Comparison of ENCODE assay signal across 8 mouse cellular contexts in the genomic region with DNA sequence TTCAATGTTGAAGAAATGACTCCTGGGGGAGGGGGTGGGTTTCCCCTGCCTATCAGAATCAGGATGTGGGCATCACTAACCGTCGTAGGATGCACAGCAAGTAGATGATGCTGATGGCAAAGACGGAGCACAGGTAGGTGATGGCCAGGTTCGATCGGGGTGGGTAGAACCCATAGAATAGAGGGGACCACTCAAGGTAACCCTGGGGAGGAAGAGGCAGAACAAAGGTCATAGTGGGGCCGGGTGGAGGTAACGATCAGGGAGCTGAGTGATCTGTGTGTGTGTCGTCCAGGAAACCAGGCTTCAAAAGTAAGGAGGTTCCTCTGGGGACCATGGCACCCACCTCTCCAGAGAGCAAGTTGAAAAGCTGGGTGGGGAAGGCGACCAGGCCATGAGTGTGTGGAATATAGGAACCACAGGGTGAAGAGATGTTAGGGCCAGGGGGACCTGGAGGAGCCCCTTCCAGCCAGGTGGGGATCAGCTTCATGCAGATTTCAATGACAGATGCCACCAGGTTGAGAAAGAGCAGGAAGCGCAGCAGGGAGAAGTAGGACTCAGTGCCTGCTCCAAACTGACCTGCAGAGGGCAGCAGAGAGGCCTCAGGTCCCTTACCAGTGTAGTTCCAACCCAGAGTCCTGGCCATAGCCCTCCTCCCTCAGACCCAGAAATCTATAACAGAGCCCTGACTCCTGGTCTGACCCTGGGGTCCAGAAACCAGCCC. TPM values are rescaled to one million over a fixed set of nuclear protein-coding genes. Genes with fewer than 3 reads are reported as not detected.
DNase-seq lines count a peak whose midpoint lies in the region; ATAC-seq and TF ChIP-seq lines count a peak whose summit lies in the region.

No protein-coding gene starts in this region.

- peak; percentile 78 for ATAC-seq in embryonic facial prominence, embryonic 14.5 days (ENCODE audit: low read depth)
- ATAC-seq in kidney, embryonic 14.5 days (ENCODE audit: low FRiP score, low TSS enrichment), result peak; percentile 88
- ATAC-seq in limb, embryonic 14.5 days (ENCODE audit: low FRiP score, low read depth), result peak; percentile 80
- ATAC-seq in midbrain, embryonic 16.5 days, result peak; percentile 79

- TF ChIP-seq POLR2A in limb, embryonic 14.5 days (IDR thresholded peaks at IDR 0.05; ENCODE audit: borderline replicate concordance, extremely low read depth, insufficient read depth, insufficient read length), result no peak

- H3K9ac ChIP-seq in embryonic facial prominence, embryonic 14.5 days (ENCODE audit: low read depth, low read length), result no peak overlapping the region
- no peak overlapping the region for H3K9ac ChIP-seq in kidney, embryonic 14.5 days (ENCODE audit: low read depth, low read length)
- H3K9ac ChIP-seq in limb, embryonic 14.5 days (ENCODE audit: low read depth, low read length, severe bottlenecking), result no peak overlapping the region
- H3K9ac ChIP-seq in midbrain, embryonic 16.5 days (ENCODE audit: low read depth, low read length), result no peak overlapping the region

- no peak overlapping the region for H3K27ac ChIP-seq in embryonic facial prominence, embryonic 14.5 days (replicated peaks; ENCODE audit: low read depth, low read length)
- no peak overlapping the region for H3K27ac ChIP-seq in kidney, embryonic 14.5 days (ENCODE audit: low read depth, low read length)
- no peak overlapping the region for H3K27ac ChIP-seq in limb, embryonic 14.5 days (replicated peaks; ENCODE audit: low read depth, low read length)
- no peak overlapping the region for H3K27ac ChIP-seq in midbrain, embryonic 16.5 days (ENCODE audit: low read length)

- no peak overlapping the region for H3K4me2 ChIP-seq in embryonic facial prominence, embryonic 14.5 days (ENCODE audit: low read depth, low read length)
- H3K4me2 ChIP-seq in kidney, embryonic 14.5 days (replicated peaks; ENCODE audit: low read depth, low read length), result no peak overlapping the region
- H3K4me2 ChIP-seq in limb, embryonic 14.5 days (replicated peaks; ENCODE audit: low read depth, low read length, severe bottlenecking), result no peak overlapping the region
- no peak overlapping the region for H3K4me2 ChIP-seq in midbrain, embryonic 16.5 days (ENCODE audit: low read length)

- 71% methylated on average over 10 of the region's 10 CpGs for WGBS in embryonic facial prominence, embryonic 14.5 days
- WGBS in kidney, embryonic 14.5 days, result 71% methylated on average over 10 of the region's 10 CpGs
- WGBS in limb, embryonic 14.5 days, result 73% methylated on average over 10 of the region's 10 CpGs
- 72% methylated on average over 10 of the region's 10 CpGs for WGBS in midbrain, embryonic 16.5 days

- no peak overlapping the region for H3K4me3 ChIP-seq in embryonic facial prominence, embryonic 14.5 days (ENCODE audit: low read depth, low read length)
- no peak overlapping the region for H3K4me3 ChIP-seq in kidney, embryonic 14.5 days (ENCODE audit: low read length)
- no peak overlapping the region for H3K4me3 ChIP-seq in limb, embryonic 14.5 days (replicated peaks; ENCODE audit: low read length)
- H3K4me3 ChIP-seq in midbrain, embryonic 16.5 days (ENCODE audit: low read depth, low read length), result no peak overlapping the region

- peaks cover 14% of the 10 kb centered on the region; the same call in 1 of the 2 replicates for H3K36me3 ChIP-seq in embryonic facial prominence, embryonic 14.5 days (ENCODE audit: control insufficient read depth, insufficient read depth, low read length)
- H3K36me3 ChIP-seq in kidney, embryonic 14.5 days (ENCODE audit: control insufficient read depth, insufficient read depth, low read length), result peaks cover 10% of the 10 kb centered on the region; the same call in 1 of the 2 replicates
- peaks cover 17% of the 10 kb centered on the region for H3K36me3 ChIP-seq in limb, embryonic 14.5 days (ENCODE audit: control insufficient read depth, insufficient read depth, low read length)
- 0 out of 2 replicates have a peak, but pooled peaks cover 7% of the 10 kb centered on the region for H3K36me3 ChIP-seq in midbrain, embryonic 16.5 days (ENCODE audit: control insufficient read depth, insufficient read depth, low read length)

- DNase-seq in 3T3-L1 (ENCODE audit: low read depth, low spot score), result peak; percentile 83
- peak; percentile 84 to 90 for DNase-seq in adrenal gland, postnatal 36 days
- DNase-seq in embryonic facial prominence, embryonic 14.5 days (ENCODE audit: low spot score), result peak; percentile 77
- DNase-seq in heart, adult 9 months (ENCODE audit: low spot score in 2 of 2), result peak; percentile 60 to 70
- peak; percentile 89 for DNase-seq in limb, embryonic 14.5 days (ENCODE audit: low spot score)
- peak; percentile 77 to 89 for DNase-seq in spleen, postnatal 10 days (ENCODE audit: low spot score in 2 of 2)

- no peaks in the 10 kb centered on the region for H3K27me3 ChIP-seq in embryonic facial prominence, embryonic 14.5 days (replicated peaks; ENCODE audit: control insufficient read depth, insufficient read depth, low read length)
- H3K27me3 ChIP-seq in kidney, embryonic 14.5 days (ENCODE audit: control insufficient read depth, insufficient read depth, low read length), result no peaks in the 10 kb centered on the region
- no peaks in the 10 kb centered on the region for H3K27me3 ChIP-seq in limb, embryonic 14.5 days (ENCODE audit: control insufficient read depth, insufficient read depth, low read length)
- H3K27me3 ChIP-seq in midbrain, embryonic 16.5 days (ENCODE audit: control insufficient read depth, insufficient read depth, low read depth, low read length), result no peaks in the 10 kb centered on the region

- H3K9me3 ChIP-seq in embryonic facial prominence, embryonic 14.5 days (ENCODE audit: control insufficient read depth, low read length), result no peaks in the 10 kb centered on the region
- no peaks in the 10 kb centered on the region for H3K9me3 ChIP-seq in kidney, embryonic 14.5 days (ENCODE audit: control insufficient read depth, low read length)
- H3K9me3 ChIP-seq in limb, embryonic 14.5 days (ENCODE audit: control insufficient read depth, low read length), result no peaks in the 10 kb centered on the region
- no peaks in the 10 kb centered on the region for H3K9me3 ChIP-seq in midbrain, embryonic 16.5 days (replicated peaks; ENCODE audit: control insufficient read depth, low read length, poor library complexity, severe bottlenecking)

- H3K4me1 ChIP-seq in embryonic facial prominence, embryonic 14.5 days (ENCODE audit: control insufficient read depth, insufficient read depth, low read length), result no peaks in the 10 kb centered on the region
- H3K4me1 ChIP-seq in kidney, embryonic 14.5 days (ENCODE audit: control insufficient read depth, insufficient read depth, low read length), result no peaks in the 10 kb centered on the region
- no peaks in the 10 kb centered on the region for H3K4me1 ChIP-seq in limb, embryonic 14.5 days (ENCODE audit: control insufficient read depth, insufficient read depth, low read length)
- no peaks in the 10 kb centered on the region for H3K4me1 ChIP-seq in midbrain, embryonic 16.5 days (ENCODE audit: control insufficient read depth, insufficient read depth, low read length)

RNA-seq across cellular contexts. Expression of a gene that starts 2.7 kb away (rescaled TPM):
- total RNA-seq in adrenal gland, postnatal 36 days (2021), result 10 to 100 TPM in 1 of 2 experiments, 1 to 10 TPM in 1; 8.7 to 11.6 TPM
- polyA plus RNA-seq in embryonic facial prominence, embryonic 14.5 days (2014; fragmentation: Nextera tagmentation; extraction: Ambion mirVana), result 6.1 and 7.6 TPM in 2 replicates
- 18.0 and 19.9 TPM in 2 replicates for polyA plus RNA-seq in kidney, embryonic 14.5 days (2014; fragmentation: Nextera tagmentation; extraction: Ambion mirVana)
- 20.2 and 21.0 TPM in 2 replicates for polyA plus RNA-seq in limb, embryonic 14.5 days (2012; rRNA removed)
- 4.8 and 5.1 TPM in 2 replicates for polyA plus RNA-seq in limb, embryonic 14.5 days (2014; fragmentation: Nextera tagmentation; extraction: Ambion mirVana)
- polyA plus RNA-seq in midbrain, embryonic 16.5 days (2015; fragmentation: Nextera tagmentation; extraction: Ambion mirVana), result 4.5 and 4.9 TPM in 2 replicates

RNA-seq across cellular contexts. Expression of a gene that starts 9.0 kb away (rescaled TPM):
- total RNA-seq in adrenal gland, postnatal 36 days (2021), result 10 to 100 TPM; 14.0 to 15.0 TPM
- 13.1 and 13.4 TPM in 2 replicates for polyA plus RNA-seq in embryonic facial prominence, embryonic 14.5 days (2014; fragmentation: Nextera tagmentation; extraction: Ambion mirVana)
- 12.2 and 12.6 TPM in 2 replicates for polyA plus RNA-seq in kidney, embryonic 14.5 days (2014; fragmentation: Nextera tagmentation; extraction: Ambion mirVana)
- 6.0 and 10.5 TPM in 2 replicates for polyA plus RNA-seq in limb, embryonic 14.5 days (2012; rRNA removed)
- 12.6 and 14.6 TPM in 2 replicates for polyA plus RNA-seq in limb, embryonic 14.5 days (2014; fragmentation: Nextera tagmentation; extraction: Ambion mirVana)
- polyA plus RNA-seq in midbrain, embryonic 16.5 days (2015; fragmentation: Nextera tagmentation; extraction: Ambion mirVana), result 12.6 and 13.2 TPM in 2 replicates

RNA-seq across cellular contexts. Expression of a gene that starts 18.0 kb away (rescaled TPM):
- total RNA-seq in adrenal gland, postnatal 36 days (2021), result 100 to 1,000 TPM in 1 of 2 experiments, 10 to 100 TPM in 1; 99.5 to 113 TPM
- polyA plus RNA-seq in embryonic facial prominence, embryonic 14.5 days (2014; fragmentation: Nextera tagmentation; extraction: Ambion mirVana), result 244 and 268 TPM in 2 replicates
- 287 and 317 TPM in 2 replicates for polyA plus RNA-seq in kidney, embryonic 14.5 days (2014; fragmentation: Nextera tagmentation; extraction: Ambion mirVana)
- 193 and 271 TPM in 2 replicates for polyA plus RNA-seq in limb, embryonic 14.5 days (2012; rRNA removed)
- 273 and 276 TPM in 2 replicates for polyA plus RNA-seq in limb, embryonic 14.5 days (2014; fragmentation: Nextera tagmentation; extraction: Ambion mirVana)
- 262 and 285 TPM in 2 replicates for polyA plus RNA-seq in midbrain, embryonic 16.5 days (2015; fragmentation: Nextera tagmentation; extraction: Ambion mirVana)

RNA-seq across cellular contexts. Expression of a gene that starts 18.7 kb away (rescaled TPM):
- 10 to 100 TPM; 62.4 to 66.6 TPM for total RNA-seq in adrenal gland, postnatal 36 days (2021)
- polyA plus RNA-seq in embryonic facial prominence, embryonic 14.5 days (2014; fragmentation: Nextera tagmentation; extraction: Ambion mirVana), result 44.5 and 45.6 TPM in 2 replicates
- polyA plus RNA-seq in kidney, embryonic 14.5 days (2014; fragmentation: Nextera tagmentation; extraction: Ambion mirVana), result 32.0 and 45.0 TPM in 2 replicates
- polyA plus RNA-seq in limb, embryonic 14.5 days (2012; rRNA removed), result 73.9 and 98.7 TPM in 2 replicates
- 51.2 and 53.3 TPM in 2 replicates for polyA plus RNA-seq in limb, embryonic 14.5 days (2014; fragmentation: Nextera tagmentation; extraction: Ambion mirVana)
- 102 and 118 TPM in 2 replicates for polyA plus RNA-seq in midbrain, embryonic 16.5 days (2015; fragmentation: Nextera tagmentation; extraction: Ambion mirVana)

RNA-seq across cellular contexts. Expression of a gene that starts 29.1 kb away (rescaled TPM):
- 1,000 to 10,000 TPM; 1,002 to 1,021 TPM for total RNA-seq in adrenal gland, postnatal 36 days (2021)
- polyA plus RNA-seq in embryonic facial prominence, embryonic 14.5 days (2014; fragmentation: Nextera tagmentation; extraction: Ambion mirVana), result 1,544 and 1,554 TPM in 2 replicates
- polyA plus RNA-seq in kidney, embryonic 14.5 days (2014; fragmentation: Nextera tagmentation; extraction: Ambion mirVana), result 1,617 and 1,895 TPM in 2 replicates
- polyA plus RNA-seq in limb, embryonic 14.5 days (2012; rRNA removed), result 2,914 and 3,913 TPM in 2 replicates
- 1,650 and 1,670 TPM in 2 replicates for polyA plus RNA-seq in limb, embryonic 14.5 days (2014; fragmentation: Nextera tagmentation; extraction: Ambion mirVana)
- polyA plus RNA-seq in midbrain, embryonic 16.5 days (2015; fragmentation: Nextera tagmentation; extraction: Ambion mirVana), result 646 and 689 TPM in 2 replicates
